Mouse (Mus musculus) midbrain, embryonic 12.5 days (tissue): Measurements from ENCODE around the gene Mut. TPM values are rescaled to one million over a fixed set of nuclear protein-coding genes. Genes with fewer than 3 reads are reported as not detected.

Experiments
- ATAC-seq: fragments of 200-750 bp; cut with Nextera tagmentation; 2 replicates; pipeline ENCODE4 v1.8.0; 2017; ENCODE audit warnings: low read depth, moderate TSS enrichment, moderate library complexity; ENCODE audit not compliant: low FRiP score
- H3K27ac ChIP-seq: fragments of 300-500 bp; sonication (generic); replicated peaks from 2 replicates; pipeline ENCODE4 v1.5.1; 2016; ENCODE audit warnings: mild to moderate bottlenecking
- H3K27me3 ChIP-seq: fragments of 300-500 bp; sonication (generic); 2 replicates; pipeline ENCODE4 v1.6.1; 2016; ENCODE audit warnings: mild to moderate bottlenecking
- H3K36me3 ChIP-seq: fragments of 300-500 bp; sonication (generic); 2 replicates; pipeline ENCODE4 v1.6.1; 2016
- H3K4me1 ChIP-seq: fragments of 300-500 bp; sonication (generic); 2 replicates; pipeline ENCODE4 v1.6.1; 2016
- H3K4me2 ChIP-seq: fragments of 300-500 bp; sonication (generic); replicated peaks from 2 replicates; pipeline ENCODE4 v1.6.1; 2016; ENCODE audit warnings: mild to moderate bottlenecking, moderate library complexity
- H3K4me3 ChIP-seq: fragments of 300-500 bp; sonication (generic); 2 replicates; pipeline ENCODE4 v1.5.1; 2016; ENCODE audit warnings: mild to moderate bottlenecking
- H3K9ac ChIP-seq: fragments of 300-500 bp; sonication (generic); replicated peaks from 2 replicates; pipeline ENCODE4 v1.6.1; 2016; ENCODE audit warnings: mild to moderate bottlenecking, moderate library complexity
- H3K9me3 ChIP-seq: fragments of 300-500 bp; sonication (generic); 2 replicates; pipeline ENCODE4 v1.6.1; 2016; ENCODE audit warnings: mild to moderate bottlenecking
- WGBS: fragments of 180-500 bp; shearing (Covaris S2); methylation state at CpG from one replicate; pipeline ENCODE4 v1.1.7; 2016; 5-methylcytosine and 5-hydroxymethylcytosine counted together
- polyA plus RNA-seq: library from polyadenylated mRNA; unstranded; fragments of >200 nt; fragmentation: Nextera tagmentation; extraction: Ambion mirVana; gene quantifications from 2 replicates; pipeline ENCODE4 v1.2.1, GENCODE M21; 2016

Mut gene
- polyA plus RNA-seq, 1 experiment from 2014 or later, result 25.4 TPM

- ATAC-seq, result no peak
- Histone ChIP-seq H3K4me1 (no peaks in the 10 kb centered on the region), H3K36me3 (peaks cover 31% of the 10 kb centered on the region), H3K27me3 (no peaks in the 10 kb centered on the region), H3K9ac (no peak overlapping the region), H3K4me2 (no peak overlapping the region), H3K9me3 (no peaks in the 10 kb centered on the region), H3K27ac (no peak overlapping the region), H3K4me3 (no peak overlapping the region)
- 87% methylated on average over 3 of the region's 3 CpGs for WGBS
These were observed 14.0 kb downstream of the Mut start for GRCm38 (mm10) chr17:40948518-40948917.

DNA sequence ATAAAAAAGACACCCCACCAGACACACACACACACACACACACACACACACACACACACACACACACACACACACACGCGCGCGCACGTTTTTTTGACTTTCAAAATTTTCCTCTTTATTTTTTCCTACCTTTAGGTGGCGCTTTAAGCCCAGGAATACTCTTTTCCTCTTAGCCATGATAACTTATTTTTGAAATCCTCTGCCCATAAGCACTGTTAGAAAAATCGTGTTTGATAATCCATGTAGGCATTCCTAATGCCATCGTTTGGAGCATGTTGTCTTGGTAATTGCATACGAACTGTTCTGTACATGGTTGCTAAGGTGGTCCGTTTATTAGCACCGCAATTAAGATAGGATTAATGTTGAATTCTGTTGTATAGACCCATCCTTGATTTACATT lies 43.4 kb downstream of the Mut start:
- Histone ChIP-seq H3K9me3 (no peaks in the 10 kb centered on the region), H3K9ac (no peak overlapping the region), H3K36me3 (no peaks in the 10 kb centered on the region), H3K4me1 (no peaks in the 10 kb centered on the region), H3K27ac (no peak overlapping the region), H3K4me3 (no peak overlapping the region), H3K27me3 (no peaks in the 10 kb centered on the region), H3K4me2 (no peak overlapping the region)
- no peak for ATAC-seq
- 69% methylated on average over 11 of the region's 11 CpGs for WGBS

GRCm38 (mm10) chr17:40992102-40992501 lies 57.6 kb downstream of the Mut start:
- Histone ChIP-seq H3K36me3 (no peaks in the 10 kb centered on the region), H3K4me1 (no peaks in the 10 kb centered on the region), H3K4me3 (no peak overlapping the region), H3K4me2 (no peak overlapping the region), H3K9me3 (no peaks in the 10 kb centered on the region), H3K27me3 (no peaks in the 10 kb centered on the region), H3K9ac (no peak overlapping the region), H3K27ac (no peak overlapping the region)
- 53% methylated on average over 3 of the region's 3 CpGs for WGBS
- ATAC-seq, result no peak

Other genes starting within 250 kb of the Mut start
- not detected in 2 replicates for gene Esp1, start 207.6 kb upstream of the Mut start, polyA plus RNA-seq
- gene Crisp2, start 127.7 kb upstream of the Mut start, polyA plus RNA-seq, result not detected in 2 replicates
- gene Rhag, start 123.6 kb upstream of the Mut start, polyA plus RNA-seq, result 3.0 and 3.4 TPM in 2 replicates
- 0.63 and 1.1 TPM in 2 replicates for gene 9130008F23Rik, start 54.1 kb upstream of the Mut start, polyA plus RNA-seq
- gene Glyatl3, start 20.3 kb upstream of the Mut start, polyA plus RNA-seq, result not detected in 2 replicates
- 28.6 and 28.8 TPM in 2 replicates for gene Cenpq, start 362 bp downstream of the Mut start, polyA plus RNA-seq